Mouse (Mus musculus) spleen, adult 2 months (tissue): ENCODE measurements around the gene Hs6st2.

ENCODE experiments used
- CTCF ChIP-seq: fragments of 200-500 bp; IDR thresholded peaks from 2 replicates; pipeline ENCODE4 v1.5.1; 2011; ENCODE audit warnings: mild to moderate bottlenecking, inconsistent platforms; ENCODE audit not compliant: insufficient read depth, insufficient read length, insufficient replicate concordance; ENCODE audit errors: extremely low read depth
- POLR2A ChIP-seq: fragments of 200-500 bp; IDR thresholded peaks from 2 replicates; pipeline ENCODE4 v1.6.1; 2011; ENCODE audit warnings: low read depth, low read length, inconsistent platforms

DNA sequence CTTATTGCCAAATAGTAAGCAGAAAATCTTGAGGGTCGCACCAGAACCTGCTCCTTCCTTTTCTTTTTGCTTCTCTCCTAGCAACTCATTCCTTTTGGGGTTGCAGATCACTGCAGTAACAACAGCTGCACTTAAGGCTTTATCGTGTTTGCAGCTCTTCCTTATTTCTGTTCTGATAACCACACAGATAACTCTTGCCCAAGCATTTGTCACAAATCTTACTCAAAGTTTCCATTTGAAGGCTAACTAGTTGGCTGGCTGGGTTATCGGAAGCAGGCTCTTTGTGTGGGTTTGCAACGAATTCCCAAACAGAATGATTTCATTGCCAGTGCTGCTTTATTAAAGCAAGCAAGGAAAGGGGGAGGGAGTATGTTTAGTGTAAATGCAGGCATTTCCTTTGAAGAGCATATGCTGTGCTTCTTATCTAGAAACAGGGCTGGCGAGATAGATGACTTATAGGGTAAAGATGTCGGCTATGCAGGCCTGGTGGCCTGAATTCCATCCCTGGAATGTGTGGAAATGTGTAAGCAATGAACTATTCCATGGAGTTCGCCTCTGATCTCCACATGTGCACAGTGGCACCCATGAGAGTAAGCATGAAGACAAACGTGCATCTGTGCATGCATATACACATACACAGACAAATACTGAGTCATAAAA is 32.6 kb upstream of the Hs6st2 start:
- TF ChIP-seq POLR2A = no peak
- TF ChIP-seq CTCF = no peak
